Mouse (Mus musculus): Measurements from ENCODE around the gene Proser2. TPM values are rescaled to one million over a fixed set of nuclear protein-coding genes. Genes with fewer than 3 reads are reported as not detected.

Gene Proser2
- polyA plus RNA-seq (2012; rRNA removed): 9.3 and 11.8 TPM in 2 replicates

DNA sequence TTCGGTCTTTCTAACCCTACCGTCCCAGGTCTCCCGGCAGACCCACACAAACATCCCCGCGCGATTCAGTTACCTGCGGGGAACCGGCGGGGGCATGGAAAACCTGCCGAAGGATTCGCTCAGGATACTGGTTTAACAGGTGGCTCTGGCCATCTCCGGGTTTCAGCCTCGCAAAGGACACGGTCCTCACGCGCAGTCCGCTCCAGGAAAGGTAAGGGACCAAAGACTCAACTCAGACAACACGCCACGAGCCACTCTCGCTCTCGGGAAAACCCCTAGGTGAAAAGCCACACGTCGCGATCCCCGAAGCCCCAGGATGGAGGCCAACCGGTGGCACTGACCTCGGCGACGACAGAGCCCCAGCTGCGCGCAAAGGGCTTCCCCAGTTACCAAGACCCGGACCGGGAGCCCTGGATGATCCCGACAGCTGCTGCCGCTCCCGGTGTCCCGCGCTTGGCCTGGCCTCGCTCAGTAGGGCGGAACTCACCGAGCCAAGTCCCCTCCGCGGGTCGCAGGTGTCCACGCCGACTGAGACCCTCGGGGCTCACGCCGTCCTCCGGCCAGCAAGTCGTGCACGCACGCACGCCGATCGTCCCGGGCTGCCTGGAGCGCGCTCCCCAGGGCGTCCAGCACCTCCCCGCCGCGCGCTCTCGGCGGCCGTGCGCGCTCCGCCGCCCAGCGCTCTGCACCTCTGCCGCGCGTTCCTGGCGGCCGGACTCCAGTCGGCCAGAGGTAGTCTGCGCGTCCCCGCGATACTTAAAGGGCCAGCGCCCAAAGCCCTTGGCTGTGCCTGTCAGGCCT, at the start of gene Proser2:
TSS of gene Proser2 (minus strand) at position 657 of the 801 bp plus-strand sequence.
- H3K27ac ChIP-seq (ENCODE audit: insufficient read depth, low read depth, low read length): peak within 1 kb of the TSS; percentile 10; the same call in 1 of the 2 replicates
- no peaks in the 10 kb centered on the region for H3K36me3 ChIP-seq (ENCODE audit: control insufficient read depth, insufficient read depth, low read length)
- TF ChIP-seq POLR2A (IDR thresholded peaks at IDR 0.05; ENCODE audit: low read depth, low read length): no peak; the same call in none of the 2 replicates
- no peak for TF ChIP-seq CTCF (IDR thresholded peaks at IDR 0.05; ENCODE audit: extremely low read depth, insufficient read length, insufficient replicate concordance, low read depth, low read length)
- peak within 1 kb of the TSS; percentile 97 for H3K4me3 ChIP-seq (ENCODE audit: low read depth, low read length)
- WGBS: under 1% methylated on average over 82 of the region's 83 CpGs
- H3K4me1 ChIP-seq (ENCODE audit: control insufficient read depth, insufficient read depth, insufficient read length, low read length): peaks cover 3% of the 10 kb centered on the region; the same call in 1 of the 2 replicates
- no peaks in the 10 kb centered on the region for H3K27me3 ChIP-seq (ENCODE audit: control insufficient read depth, insufficient read depth, low read length)

- WGBS: 93% methylated on average over 1 of the region's 1 CpGs
- no peak overlapping the region for H3K4me3 ChIP-seq (ENCODE audit: low read depth, low read length)
- H3K27ac ChIP-seq (ENCODE audit: insufficient read depth, low read depth, low read length): no peak overlapping the region
- H3K4me1 ChIP-seq (ENCODE audit: control insufficient read depth, insufficient read depth, insufficient read length, low read length): no peaks in the 10 kb centered on the region
- no peaks in the 10 kb centered on the region for H3K36me3 ChIP-seq (ENCODE audit: control insufficient read depth, insufficient read depth, low read length)
- no peaks in the 10 kb centered on the region for H3K27me3 ChIP-seq (ENCODE audit: control insufficient read depth, insufficient read depth, low read length)
- no peak for TF ChIP-seq CTCF (IDR thresholded peaks at IDR 0.05; ENCODE audit: extremely low read depth, insufficient read length, insufficient replicate concordance, low read depth, low read length)
- TF ChIP-seq POLR2A (IDR thresholded peaks at IDR 0.05; ENCODE audit: low read depth, low read length): no peak
Observed at GRCm38 (mm10) chr2:6179749-6180117, 49.7 kb upstream of the Proser2 start.

DNA sequence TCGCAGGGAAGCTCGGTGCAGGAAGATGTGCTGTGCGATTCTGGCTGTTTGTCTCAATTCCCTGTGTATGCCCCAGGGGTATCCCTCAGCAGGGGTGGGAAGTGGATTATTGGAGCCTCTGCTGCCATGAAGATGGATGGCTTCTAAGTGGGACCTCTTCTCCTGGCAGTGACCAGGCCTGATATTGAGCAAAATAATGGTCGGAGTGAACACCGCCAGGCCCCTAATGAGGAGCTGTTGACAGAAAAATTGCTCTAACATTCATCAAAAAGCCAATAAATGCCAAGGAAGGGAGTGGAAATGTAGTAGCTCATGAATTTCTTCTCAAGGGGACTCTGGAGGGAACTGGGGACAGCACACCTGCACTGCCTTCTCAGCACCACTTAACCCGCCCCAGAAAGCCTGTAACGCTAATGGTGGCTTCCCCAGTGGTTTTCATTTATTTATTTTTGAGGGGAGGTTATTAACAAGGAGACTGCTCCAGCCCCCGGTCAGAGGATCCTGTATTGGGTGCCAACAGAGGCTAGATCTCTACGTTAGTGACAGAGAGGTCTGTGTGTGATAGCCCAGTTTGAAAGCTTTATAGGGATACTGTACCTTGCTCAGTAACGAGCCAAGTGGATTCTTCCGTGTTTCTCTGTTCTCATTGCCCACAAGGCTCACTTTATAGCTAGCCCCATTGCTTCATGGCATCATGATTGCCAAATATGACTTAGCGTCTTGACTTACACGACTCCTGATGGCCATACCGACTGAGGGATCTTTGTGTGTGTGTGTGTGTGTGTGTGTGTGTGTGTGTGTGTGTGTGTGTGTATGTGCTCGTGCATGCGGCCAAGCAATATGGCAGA, 49.1 kb upstream of the Proser2 start:
- Histone ChIP-seq H3K27ac (ENCODE audit: insufficient read depth, low read depth, low read length) (no peak overlapping the region), H3K27me3 (ENCODE audit: control insufficient read depth, insufficient read depth, low read length) (no peaks in the 10 kb centered on the region), H3K36me3 (ENCODE audit: control insufficient read depth, insufficient read depth, low read length) (no peaks in the 10 kb centered on the region), H3K4me1 (ENCODE audit: control insufficient read depth, insufficient read depth, insufficient read length, low read length) (no peaks in the 10 kb centered on the region), H3K4me3 (ENCODE audit: low read depth, low read length) (no peak overlapping the region)
- WGBS: 83% methylated on average over 16 of the region's 16 CpGs
- TF ChIP-seq CTCF (IDR thresholded peaks at IDR 0.05; ENCODE audit: extremely low read depth, insufficient read length, insufficient replicate concordance, low read depth, low read length): no peak
- no peak for TF ChIP-seq POLR2A (IDR thresholded peaks at IDR 0.05; ENCODE audit: low read depth, low read length)

DNA sequence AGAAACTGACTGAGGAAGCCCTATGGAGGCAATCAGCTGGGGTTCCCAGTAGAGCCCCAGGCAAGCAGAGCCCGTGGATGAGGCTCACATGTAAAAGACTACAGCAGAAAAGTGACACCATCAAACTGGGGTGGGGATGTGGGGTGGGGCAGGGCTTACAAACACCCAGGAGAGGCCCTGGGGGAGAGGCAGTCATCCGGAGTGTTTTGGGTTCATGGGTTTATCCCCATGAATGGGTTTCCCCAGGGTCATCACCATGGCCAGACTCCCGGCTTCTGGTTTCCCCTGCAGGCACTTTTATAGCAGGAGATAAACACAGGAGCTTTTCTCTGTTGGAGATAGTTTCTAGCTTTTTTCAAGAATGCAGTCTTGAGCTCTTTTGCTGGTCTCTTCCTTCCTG, 43.0 kb upstream of the Proser2 start:
- Histone ChIP-seq H3K4me1 (ENCODE audit: control insufficient read depth, insufficient read depth, insufficient read length, low read length) (no peaks in the 10 kb centered on the region), H3K4me3 (ENCODE audit: low read depth, low read length) (no peak overlapping the region), H3K27me3 (ENCODE audit: control insufficient read depth, insufficient read depth, low read length) (no peaks in the 10 kb centered on the region), H3K36me3 (ENCODE audit: control insufficient read depth, insufficient read depth, low read length) (no peaks in the 10 kb centered on the region), H3K27ac (ENCODE audit: insufficient read depth, low read depth, low read length) (no peak overlapping the region)
- 70% methylated on average over 3 of the region's 3 CpGs for WGBS
- TF ChIP-seq CTCF (IDR thresholded peaks at IDR 0.05; ENCODE audit: extremely low read depth, insufficient read length, insufficient replicate concordance, low read depth, low read length): no peak
- TF ChIP-seq POLR2A (IDR thresholded peaks at IDR 0.05; ENCODE audit: low read depth, low read length): no peak

DNA sequence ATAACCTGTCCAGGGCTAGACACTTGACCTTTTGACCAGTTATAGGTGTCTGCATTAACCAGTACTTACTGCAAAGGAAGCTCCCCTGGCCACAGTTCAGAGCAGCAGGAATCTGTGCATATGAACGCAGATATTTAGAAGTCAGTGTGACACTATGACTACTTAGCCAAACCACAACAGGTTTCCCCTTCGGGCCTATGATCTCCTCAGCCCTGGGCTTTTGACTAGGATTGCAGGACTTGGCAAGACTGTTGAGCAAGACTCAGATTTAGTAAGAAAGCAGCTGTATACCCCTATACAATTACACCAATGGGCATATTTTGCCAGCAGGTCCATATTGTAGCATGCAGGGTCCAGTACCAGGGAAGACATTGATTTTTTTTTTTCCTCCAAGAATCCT, 38.5 kb upstream of the Proser2 start:
- H3K4me1 ChIP-seq (ENCODE audit: control insufficient read depth, insufficient read depth, insufficient read length, low read length): peaks cover 5% of the 10 kb centered on the region; the same call in 1 of the 2 replicates
- H3K36me3 ChIP-seq (ENCODE audit: control insufficient read depth, insufficient read depth, low read length): no peaks in the 10 kb centered on the region
- TF ChIP-seq CTCF (IDR thresholded peaks at IDR 0.05; ENCODE audit: extremely low read depth, insufficient read length, insufficient replicate concordance, low read depth, low read length) (no peak), POLR2A (IDR thresholded peaks at IDR 0.05; ENCODE audit: low read depth, low read length) (no peak)
- H3K27me3 ChIP-seq (ENCODE audit: control insufficient read depth, insufficient read depth, low read length): no peaks in the 10 kb centered on the region
- no peak overlapping the region for H3K4me3 ChIP-seq (ENCODE audit: low read depth, low read length)
- WGBS: 83% methylated on average over 2 of the region's 2 CpGs
- H3K27ac ChIP-seq (ENCODE audit: insufficient read depth, low read depth, low read length): no peak overlapping the region

- Histone ChIP-seq H3K4me1 (ENCODE audit: control insufficient read depth, insufficient read depth, insufficient read length, low read length) (peaks cover 8% of the 10 kb centered on the region; the same call in 1 of the 2 replicates), H3K4me3 (ENCODE audit: low read depth, low read length) (no peak overlapping the region), H3K27me3 (ENCODE audit: control insufficient read depth, insufficient read depth, low read length) (no peaks in the 10 kb centered on the region), H3K36me3 (ENCODE audit: control insufficient read depth, insufficient read depth, low read length) (no peaks in the 10 kb centered on the region), H3K27ac (ENCODE audit: insufficient read depth, low read depth, low read length) (no peak overlapping the region)
- TF ChIP-seq POLR2A (IDR thresholded peaks at IDR 0.05; ENCODE audit: low read depth, low read length) (no peak), CTCF (IDR thresholded peaks at IDR 0.05; ENCODE audit: extremely low read depth, insufficient read length, insufficient replicate concordance, low read depth, low read length) (no peak)
- WGBS: 24% methylated on average over 5 of the region's 5 CpGs
Observed at GRCm38 (mm10) chr2:6167843-6168558, 38.0 kb upstream of the Proser2 start.
